Mouse (Mus musculus): ENCODE results near the gene Zfp341.

The Zfp341 gene

DNA sequence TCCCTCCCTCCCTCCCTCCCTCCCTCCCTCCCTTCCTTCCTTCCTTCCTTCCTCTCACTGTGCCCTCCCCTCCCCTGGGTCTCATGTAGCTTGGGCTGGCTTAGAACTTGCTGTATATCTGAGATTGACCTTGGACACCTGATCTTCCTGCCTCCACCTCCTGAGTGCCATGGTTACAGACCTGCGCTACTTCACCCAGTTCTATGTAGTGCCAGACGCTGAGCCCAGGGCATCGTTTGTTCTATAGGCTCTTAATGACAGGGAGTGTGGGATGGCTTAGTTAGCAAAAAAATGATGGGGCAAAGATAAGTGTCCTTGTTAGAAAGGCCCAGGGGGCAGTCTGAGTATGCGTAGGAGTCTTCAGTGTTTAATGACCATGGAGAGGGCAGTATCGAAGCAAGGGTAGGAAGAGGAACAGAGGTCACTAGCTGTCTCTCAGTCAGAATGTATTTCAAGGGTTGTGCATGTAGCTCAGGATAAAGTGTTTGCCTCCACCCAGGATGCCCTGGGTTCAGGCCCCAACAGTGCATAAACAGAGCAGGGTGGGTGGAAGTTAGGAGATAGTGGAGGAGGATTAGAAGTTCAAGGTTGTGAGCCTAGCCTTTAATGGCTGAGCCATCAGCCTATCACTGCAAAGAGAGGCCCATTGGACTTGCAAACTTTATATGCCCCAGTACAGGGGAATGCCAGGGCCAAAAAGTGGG lies 20.1 kb downstream of the Zfp341 start:
- no peak for DNase-seq (ENCODE audit: extremely low read depth, low read depth)

DNA sequence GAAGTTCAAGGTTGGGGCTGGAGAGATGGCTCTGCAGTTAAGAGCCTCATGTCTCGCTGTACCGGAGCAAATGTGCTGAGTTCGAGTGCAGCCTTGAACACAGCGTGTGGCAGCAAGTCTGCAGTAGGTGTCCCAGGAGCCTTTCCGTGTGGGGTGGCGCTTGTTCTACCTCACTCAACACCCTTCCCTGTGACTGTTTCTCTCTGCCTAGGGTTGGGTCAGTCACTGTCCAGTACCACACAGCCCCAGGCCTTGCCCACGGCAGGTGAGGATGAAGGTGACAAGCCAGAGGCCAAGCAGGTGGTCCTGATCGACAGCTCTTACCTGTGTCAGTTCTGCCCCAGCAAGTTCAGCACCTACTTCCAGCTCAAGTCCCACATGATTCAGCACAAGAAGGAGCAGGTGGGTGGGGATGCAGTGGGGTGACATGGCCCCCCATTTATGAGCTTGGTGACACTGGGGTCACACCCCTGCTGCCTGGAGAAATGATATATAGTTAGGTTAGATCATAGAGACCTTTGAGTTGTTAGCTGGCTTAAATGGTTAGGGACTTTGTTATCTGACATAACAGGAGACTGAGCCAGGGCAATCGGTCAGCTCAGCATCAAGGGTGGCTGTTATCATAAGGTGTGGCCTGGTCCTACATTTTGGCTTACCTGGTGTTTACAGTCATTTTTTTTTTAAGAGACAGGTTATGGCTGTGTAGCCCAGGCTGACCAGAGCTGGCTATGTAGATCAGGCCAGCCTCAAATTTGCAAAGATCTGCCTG lies 21.0 kb downstream of the Zfp341 start:
- DNase-seq (ENCODE audit: extremely low read depth, low read depth): no peak

DNA sequence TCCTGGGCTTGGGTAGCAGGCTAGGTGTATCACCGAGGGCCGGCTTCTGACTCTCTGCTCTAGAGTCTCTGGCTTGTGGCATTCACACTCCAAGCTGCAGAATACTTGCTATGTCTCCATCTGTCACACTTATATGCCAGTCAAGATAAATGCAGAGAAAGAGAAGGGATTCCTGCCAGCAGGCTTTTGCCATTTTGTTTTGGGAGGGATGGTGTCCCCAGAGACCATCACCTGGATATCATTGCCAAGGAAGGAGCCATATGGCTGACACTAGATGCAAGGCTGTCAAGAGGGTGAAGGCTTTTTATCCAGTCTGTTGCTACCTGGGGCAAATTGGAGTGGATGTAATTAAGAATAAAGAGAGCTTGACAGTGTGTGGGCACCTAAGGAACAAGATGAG lies 22.7 kb downstream of the Zfp341 start:
- no peak for DNase-seq (ENCODE audit: extremely low read depth, low read depth)

DNA sequence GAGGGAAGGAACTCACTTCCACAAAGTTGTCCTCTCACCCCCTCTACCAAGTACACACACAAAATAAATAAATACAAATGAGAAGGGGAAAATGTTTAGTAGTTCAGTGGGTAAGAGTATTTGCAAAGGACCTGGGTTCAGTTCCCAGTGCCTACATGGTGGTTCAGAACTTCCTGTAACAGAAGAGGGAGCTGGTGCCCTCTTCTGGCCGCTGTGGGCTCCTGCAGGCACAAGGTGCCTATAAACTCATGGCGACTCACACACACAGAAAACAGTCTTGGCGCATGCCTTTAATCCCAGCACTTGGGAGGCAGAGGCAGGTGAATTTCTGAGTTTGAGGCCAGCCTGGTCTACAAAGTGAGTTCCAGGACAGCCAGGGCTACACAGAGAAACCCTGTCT lies 25.4 kb downstream of the Zfp341 start:
- DNase-seq (ENCODE audit: extremely low read depth, low read depth): no peak

DNA sequence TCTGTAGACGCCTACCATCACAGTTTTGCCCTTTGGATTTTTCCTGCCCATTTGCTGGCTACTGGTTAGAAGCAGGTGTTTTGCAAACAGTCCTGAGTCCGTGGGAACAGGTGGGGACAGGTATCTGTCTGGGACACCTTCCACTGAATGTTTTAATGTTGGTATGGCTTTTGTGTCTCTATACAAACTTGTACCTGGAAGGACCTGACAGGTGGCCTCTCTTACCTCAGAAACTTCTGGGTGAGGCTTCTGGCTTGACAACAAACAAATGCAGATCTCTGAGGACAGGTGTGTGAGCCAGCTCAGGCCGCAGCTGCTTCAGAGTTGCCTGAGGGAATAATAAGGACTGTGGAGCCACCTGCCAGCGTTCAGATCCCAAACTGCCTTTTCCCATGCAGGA lies 26.0 kb downstream of the Zfp341 start:
- DNase-seq (ENCODE audit: extremely low read depth, low read depth): no peak

DNA sequence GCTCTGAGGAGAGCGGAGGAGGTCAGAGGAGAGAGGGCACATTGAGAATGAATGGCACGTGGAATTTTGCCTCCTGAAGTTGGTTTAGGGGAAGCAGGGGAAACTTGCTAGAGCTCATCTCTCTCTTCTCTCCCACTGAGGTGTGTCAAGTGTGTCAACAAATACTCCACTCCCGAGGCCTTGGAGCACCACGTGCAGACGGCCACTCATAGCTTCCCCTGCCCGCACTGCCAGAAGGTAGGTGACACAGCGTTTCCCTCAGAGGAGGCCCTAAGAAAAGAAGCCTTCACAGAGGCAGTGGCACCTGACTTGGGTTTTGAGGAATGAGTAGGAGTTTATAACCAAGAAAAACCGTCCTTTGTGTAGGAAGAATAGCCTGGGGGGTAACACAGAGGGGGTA lies 28.1 kb downstream of the Zfp341 start:
- no peak for DNase-seq (ENCODE audit: extremely low read depth, low read depth)

DNA sequence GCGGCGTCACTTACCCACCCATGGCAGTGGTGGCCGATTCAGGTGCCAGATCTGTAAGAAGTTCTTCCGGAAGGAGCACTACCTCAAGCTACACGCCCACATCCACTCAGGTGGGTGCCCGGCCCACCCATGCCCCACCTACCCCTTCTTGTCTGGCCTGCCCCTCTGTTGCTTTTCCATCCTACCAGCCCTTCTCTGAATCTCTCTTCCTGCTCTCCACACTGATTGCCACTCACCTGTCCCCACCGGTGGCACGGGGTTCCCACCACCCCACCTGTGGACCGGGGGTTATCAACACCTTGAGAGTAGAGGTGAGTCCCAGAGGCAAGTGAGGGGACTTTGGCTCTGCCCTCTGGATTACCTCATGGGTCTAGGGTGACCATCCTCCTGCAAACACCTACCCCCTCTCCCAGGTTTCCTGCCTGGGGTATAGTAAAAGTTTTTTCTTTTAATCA lies 28.9 kb downstream of the Zfp341 start:
- no peak for DNase-seq (ENCODE audit: extremely low read depth, low read depth)

DNA sequence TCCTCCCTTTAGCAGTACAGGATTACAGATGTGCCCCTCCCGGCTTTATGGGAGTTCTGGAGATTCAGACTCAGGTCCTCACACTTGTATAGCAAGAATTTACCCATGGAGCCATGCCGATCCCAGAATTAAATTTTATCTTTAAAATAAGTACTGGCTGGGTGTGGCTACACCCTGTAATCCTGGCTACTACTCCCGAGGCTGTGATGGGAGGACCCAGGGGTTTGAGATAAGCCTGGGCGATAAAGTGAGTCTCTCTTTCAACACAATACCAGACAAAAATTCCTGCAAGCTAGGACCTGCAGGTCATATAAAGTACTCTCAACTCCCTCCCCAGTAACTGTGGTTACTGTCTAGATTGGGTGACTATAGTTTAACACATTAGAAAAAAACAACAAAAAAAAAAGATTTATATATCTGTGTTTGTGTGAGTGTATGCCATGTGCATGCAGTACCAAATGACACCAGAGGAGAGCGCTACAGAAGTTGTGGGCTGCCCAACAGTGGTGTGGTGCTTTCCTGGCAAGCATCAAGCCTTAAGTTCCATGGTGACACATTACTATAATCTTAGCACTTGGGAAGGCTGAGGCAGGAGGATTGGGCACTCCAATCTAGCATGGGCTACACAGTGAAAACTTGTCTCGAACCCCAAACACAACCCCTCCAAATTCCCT lies 29.8 kb downstream of the Zfp341 start:
- no peak for DNase-seq (ENCODE audit: extremely low read depth, low read depth)

DNA sequence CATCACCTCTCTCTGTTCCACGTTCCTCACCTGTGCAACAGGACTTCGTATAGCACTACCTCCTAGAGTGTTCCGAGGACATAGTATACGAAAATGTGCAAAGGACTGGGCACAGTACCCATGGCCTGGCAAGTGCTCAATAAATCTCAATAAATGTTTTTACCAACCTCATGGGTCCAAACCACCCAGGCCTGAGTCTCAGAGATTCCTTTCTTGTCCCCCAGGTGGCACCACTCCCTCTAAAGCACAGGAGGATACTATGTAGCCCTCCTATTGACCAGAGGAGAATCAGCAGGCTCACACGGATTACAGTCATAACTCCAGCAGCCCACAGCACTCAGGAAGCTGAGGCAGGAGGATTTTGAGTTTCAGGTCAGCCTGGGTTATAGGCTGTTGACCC lies 33.5 kb downstream of the Zfp341 start:
- no peak for DNase-seq (ENCODE audit: extremely low read depth, low read depth)

DNA sequence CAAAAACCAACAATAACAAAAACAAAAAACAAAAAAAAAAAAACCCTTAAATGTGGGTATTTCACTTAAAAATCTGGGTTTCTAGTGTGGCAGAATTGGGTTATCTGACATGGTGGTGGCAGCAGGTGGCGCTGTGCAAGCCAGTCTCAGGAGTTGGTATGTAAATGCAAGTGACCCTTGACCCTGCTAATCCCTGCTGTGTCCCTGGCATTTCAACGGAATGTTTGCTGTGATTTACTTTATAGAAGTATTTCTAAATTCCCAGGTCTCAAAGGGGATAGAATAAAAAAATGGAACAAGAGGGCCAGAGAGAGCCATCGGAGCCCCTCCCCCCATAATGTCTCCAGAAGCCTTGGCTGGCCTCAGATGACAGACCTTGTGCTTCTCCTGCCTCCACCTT lies 35.0 kb downstream of the Zfp341 start:
- no peak for DNase-seq (ENCODE audit: extremely low read depth, low read depth)

DNA sequence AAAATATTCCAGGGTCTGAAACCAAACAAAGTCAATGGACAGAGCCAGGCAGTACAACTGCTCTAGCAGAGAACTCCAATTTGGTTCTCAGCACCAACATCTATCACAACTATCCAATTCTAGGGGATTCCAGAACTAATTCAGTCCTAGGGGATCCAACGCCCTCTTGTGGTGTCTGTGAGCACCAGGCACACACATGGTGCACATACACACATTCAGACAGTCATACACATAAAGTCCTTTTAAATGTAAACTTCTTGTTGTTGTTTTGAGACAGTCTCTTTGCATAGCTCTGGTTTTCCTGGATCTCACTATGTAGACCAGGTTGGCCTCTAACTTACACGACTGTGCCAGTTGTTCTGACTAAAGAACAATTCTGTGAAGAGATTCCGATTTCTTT lies 37.3 kb downstream of the Zfp341 start:
- no peak for DNase-seq (ENCODE audit: extremely low read depth, low read depth)

DNA sequence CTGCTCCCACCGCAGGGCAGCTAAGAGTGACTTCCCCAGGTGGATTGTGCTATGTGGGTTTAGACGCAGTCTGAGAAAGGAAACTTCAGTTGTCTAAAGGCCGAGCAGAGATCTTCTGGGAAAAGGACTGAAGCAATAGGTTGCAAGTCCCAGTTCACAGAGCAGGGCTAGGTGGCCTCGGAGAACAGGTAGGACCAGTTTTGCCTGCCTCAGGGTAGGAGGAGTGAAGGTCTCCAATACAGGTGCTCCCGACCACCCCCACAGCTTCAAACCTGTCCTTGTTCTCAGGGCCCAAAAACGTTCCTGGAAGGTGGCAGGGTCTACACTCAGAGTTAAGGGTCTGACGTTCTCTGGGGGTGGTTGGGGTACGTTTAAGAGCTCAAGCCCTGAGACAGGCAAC lies 38.3 kb downstream of the Zfp341 start, which contains the start of gene Chmp4b:
Chmp4b (plus strand) TSS at position 343 of the 400 bp plus-strand sequence.
- no peak for DNase-seq (ENCODE audit: extremely low read depth, low read depth)

DNA sequence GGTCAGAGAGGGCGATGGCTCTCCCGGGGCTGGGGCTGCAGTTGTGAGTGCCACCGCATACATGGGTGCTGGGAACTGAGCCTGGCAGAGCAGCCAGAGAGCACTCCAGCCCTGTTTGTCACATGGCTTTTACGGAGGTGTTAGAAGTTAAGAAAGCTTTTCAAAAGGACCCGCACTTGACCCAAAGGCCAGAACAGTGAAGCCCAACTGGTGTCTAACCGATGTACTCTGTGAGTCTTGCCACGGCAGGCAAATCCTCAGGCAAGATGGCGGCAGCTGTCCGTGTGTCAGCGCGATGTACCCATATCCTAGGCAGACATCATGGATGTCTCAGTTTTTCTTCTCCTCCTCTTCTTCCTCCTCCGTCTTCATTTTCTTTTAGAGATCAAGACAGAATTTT lies 41.9 kb downstream of the Zfp341 start:
- DNase-seq (ENCODE audit: extremely low read depth, low read depth): no peak

DNA sequence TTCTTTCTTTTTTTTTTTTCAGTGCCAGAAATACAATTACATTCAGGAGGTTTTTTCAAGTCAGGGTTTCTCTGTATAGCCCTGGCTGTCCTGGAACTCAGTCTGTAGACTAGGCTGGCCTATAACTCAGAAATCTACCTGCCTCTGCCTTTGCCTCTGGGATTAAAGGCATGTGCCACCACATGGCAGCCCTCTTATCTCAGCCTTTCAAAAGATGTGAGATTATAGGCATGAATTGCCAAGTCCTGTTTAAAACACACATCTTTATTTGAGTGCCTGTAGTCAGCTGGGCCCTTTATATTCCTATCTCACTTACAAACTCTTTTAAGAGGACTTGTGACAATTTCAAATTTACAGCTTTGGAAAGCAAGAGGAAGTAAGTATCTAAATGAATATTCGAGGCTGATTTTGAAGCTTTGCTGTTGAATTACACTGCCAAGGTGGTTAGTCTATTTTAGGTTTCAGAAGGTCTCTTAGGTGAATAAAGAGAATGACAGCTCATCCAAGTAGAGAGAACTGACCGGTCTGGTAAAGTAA lies 42.8 kb downstream of the Zfp341 start:
- DNase-seq (ENCODE audit: extremely low read depth, low read depth): no peak

DNA sequence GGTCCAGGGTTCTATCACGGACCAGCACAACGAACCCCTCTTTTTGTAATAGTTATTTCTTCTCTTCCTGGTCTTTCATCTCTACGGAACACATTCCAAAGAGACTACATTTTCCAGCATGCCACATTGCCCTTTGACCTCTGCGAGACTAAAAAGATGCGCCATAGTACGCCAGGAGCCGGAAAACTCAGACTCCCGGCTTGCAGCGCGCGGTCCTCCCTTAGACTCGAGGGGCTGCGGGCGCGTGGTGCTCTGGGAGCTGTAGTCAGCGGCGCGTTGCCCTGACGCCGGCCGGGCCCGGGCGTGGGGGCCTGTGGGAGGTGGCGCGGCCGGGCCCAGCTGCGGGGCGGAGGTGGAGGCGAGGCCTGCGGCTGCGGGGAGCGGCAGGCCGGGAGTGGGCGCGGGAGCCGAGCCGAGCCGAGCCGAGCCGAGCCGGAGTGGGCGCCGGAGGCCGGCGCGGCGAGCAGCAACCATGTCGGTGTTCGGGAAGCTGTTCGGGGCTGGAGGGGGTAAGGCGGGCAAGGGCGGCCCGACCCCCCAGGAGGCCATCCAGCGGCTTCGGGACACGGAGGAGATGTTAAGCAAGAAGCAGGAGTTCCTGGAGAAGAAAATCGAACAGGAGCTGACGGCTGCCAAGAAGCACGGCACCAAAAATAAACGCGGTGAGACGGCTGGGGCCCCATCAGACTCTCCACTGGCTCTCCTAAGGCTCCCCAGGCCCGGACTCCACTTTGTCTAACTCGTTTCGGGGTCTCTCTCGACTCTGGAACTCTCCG lies 43.8 kb downstream of the Zfp341 start:
- peak; percentile 97 for DNase-seq (ENCODE audit: extremely low read depth, low read depth)

DNA sequence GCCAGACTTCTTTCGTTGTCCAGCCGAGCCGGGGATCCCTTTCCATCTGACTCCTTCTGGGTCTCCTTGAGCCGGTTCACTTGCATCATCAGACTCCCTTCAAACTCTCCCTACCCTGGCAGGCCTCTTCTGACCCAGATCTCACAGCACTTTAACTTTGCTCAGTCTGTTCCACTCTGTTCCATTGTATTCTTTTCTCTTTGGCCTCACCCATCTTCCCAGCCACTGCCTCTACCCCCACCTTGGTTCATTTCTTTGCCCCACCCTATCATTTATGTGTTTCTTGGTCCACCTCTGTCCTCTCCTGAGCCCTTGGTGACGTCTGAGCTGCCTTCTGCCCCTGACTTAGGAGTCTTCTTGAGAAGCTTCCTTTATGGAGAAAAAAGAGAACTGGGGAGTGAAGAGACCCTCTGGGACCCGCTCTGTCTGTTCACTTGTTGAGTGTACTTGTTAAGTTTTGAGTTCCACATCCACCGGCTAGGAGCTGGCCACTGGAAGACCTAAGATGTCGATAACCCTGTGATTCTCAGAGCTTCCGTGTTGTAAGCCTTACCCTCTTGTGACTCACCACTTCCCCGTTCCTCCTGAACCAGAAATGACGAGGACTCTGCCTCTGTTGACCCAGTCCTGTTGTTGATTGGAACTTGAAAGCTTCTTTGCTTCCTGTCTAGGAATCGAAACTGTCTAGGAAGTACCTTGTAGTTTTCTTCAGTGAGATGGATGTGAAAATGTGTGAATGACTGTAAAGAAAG lies 44.6 kb downstream of the Zfp341 start:
- DNase-seq (ENCODE audit: extremely low read depth, low read depth): peak; percentile 75

DNA sequence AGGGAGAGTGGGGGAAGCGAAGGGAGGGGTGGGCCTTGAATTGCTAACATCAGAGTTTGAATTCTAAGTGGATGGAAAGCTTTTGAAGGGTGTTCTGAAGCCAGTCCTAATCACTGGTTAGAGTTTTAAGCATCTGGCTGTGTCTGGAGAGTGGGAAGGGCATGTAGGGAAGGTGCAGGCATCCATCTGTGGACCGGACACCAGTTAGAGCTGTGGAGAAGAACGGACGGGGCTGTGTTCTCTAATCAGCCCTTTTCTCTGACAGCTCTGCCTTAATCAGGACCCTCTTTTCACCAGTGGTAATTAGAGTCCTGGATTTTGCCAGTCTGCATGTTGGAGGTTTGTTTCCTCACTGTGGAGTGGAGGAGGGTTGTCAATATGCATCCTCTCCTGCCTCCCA lies 46.0 kb downstream of the Zfp341 start:
- no peak for DNase-seq (ENCODE audit: extremely low read depth, low read depth)

DNA sequence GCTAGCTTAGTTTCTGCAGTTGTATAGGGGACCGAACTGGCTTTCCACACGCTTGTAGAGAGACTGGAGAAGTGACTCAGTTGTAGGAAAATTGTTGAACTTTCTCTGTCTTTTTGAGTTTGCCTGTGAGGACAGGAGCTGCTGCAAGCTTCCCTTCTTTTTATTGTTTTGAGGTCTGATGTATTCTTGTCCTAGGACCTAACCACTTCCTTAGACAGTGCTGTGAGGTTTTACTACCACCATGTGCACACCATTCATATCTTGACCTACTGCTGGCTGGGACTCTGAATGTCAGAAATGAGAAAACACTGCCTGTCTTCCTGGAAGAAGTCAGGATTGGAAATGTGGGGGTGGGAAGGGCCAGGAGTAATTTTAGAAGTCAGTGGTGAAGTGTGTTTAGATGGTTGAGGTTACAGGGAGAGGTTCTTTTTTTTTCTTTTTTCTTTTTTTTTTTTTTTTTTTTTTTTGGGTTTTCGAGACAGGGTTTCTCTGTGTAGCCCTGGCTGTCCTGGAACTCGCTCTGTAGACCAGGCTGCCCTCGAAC lies 46.5 kb downstream of the Zfp341 start:
- DNase-seq (ENCODE audit: extremely low read depth, low read depth): no peak

DNA sequence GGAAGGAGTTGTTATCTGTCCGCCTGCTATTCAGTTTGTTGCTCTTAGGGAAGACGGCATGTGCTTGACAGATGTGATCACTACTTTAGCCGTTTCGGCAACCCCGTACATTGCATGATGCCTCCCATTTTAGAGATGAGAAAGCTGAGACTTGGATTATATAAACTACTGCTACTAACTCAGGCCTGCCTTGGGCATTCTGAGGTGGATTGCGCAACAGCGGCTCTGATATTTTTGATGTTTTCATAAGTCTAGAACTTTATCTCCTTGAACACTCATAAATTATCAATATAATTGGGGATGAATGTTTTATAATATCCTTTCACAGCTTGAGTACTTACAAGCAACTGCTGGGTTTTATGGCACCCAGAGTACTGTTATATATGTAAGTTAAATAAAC lies 55.6 kb downstream of the Zfp341 start:
- no peak for DNase-seq (ENCODE audit: extremely low read depth, low read depth)

DNA sequence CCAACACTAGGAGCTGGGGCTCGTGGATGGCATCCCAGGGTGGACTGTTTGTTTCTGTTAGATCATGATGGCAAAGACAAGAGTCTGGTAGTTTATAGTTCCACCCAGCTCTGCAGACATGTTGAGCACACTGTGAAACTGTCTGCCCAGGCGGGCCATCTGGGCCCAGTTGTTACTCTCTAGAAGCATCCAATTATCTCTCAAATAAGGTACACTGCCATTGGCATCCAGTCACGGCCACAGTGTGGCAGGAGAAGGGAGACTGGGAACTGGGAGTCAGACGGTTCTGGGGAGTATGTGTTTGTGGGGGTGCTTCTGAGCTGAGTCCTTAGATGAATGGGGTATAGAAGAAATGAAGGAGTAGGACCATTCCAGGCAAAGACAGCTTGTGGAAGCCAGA lies 57.0 kb downstream of the Zfp341 start:
- DNase-seq (ENCODE audit: extremely low read depth, low read depth): no peak

All from MEL-GATA-1-ER (cell line).